Mouse (Mus musculus): Measurements from ENCODE around the gene Rimklb.

DNA sequence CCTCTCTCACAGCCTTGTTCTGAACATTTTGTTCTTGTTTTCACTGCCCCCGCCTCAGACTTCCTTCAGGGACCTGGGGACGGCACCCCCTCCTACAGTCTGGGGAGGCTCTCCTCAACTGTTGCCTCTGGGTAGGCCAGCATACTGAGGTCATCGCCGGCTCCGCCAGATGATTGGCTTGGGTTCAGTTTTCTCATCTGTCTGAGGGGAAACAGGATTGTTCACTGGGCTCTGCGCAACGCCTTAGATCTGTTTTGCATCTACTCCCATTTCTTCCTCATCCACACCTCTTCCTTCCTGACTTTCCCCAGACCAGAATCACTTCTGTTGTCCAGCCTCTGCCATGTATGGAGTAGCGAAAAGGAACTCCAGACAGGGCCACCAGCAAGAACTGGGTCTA, 9.9 kb upstream of the Rimklb start:
- TF ChIP-seq CTCF (IDR thresholded peaks at IDR 0.05; ENCODE audit: insufficient read depth, low read depth, low read length) (no peak), POLR2A (IDR thresholded peaks at IDR 0.05; ENCODE audit: insufficient read depth, low read depth, low read length) (no peak)
